In the genomic region with DNA sequence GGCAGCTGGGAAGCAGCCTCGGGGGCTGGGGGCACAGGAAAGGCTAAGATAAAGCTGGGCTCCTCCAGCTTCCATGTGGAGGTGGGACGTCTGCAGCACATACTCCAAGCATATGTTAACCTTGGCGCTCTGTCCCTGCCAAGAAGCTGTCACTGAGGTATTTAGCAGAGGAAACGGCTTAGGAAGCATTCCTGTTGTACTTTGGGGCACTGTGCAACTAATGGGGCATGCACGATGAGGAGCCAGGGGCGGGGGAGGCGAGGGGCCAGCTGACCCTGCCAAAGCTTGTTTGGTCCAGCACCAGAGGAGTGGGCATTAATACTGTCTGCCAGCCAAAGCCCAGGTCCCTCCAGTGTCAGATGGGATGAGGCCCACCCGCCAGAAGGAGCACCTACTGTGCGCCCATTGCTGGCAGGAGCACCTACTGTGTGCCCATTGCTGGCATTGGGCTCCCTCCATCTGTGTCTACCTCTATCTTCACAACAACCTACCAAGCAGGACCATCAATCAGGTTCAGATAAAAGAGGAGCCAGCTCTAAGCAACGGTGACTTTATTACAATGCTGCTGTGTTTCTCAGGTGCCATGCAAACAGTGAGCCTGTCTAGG, we compare ENCODE assay signal across 13 mouse cellular contexts.
DNase-seq lines count a peak whose midpoint lies in the region; ATAC-seq and TF ChIP-seq lines count a peak whose summit lies in the region.
"Had no signal": no experiment of that assay in that cellular context is flagged by ENCODE, and none has a peak within 500 bp of the region (broad histone marks: within the 10 kb centered on the region; RNA-seq: fewer than 3 reads in every experiment).

No protein-coding gene starts in this region.

- no peak overlapping the region for H3K4me3 ChIP-seq in gastrocnemius, adult 2 months
- no peak overlapping the region for H3K4me3 ChIP-seq in forebrain, embryonic 14.5 days (ENCODE audit: low read depth, low read length)
- H3K4me3 ChIP-seq in limb, embryonic 10.5 days: no peak overlapping the region

- no peak overlapping the region for H3K9ac ChIP-seq in forebrain, embryonic 14.5 days (ENCODE audit: low read length)

- DNase-seq in gastrocnemius, postnatal 10 days: peak; percentile 6
- no peak for DNase-seq in gastrocnemius, adult 2 months
- DNase-seq in left cerebral cortex, postnatal 4 days: peak; percentile 90
- DNase-seq in left cerebral cortex, adult 11 months (ENCODE audit: low spot score): no peak
- DNase-seq in forebrain, embryonic 14.5 days (ENCODE audit: low spot score): peak; percentile 75
- peak; percentile 28 for DNase-seq in limb, embryonic 10.5 days (ENCODE audit: low spot score)
- DNase-seq in ovary, postnatal 14 days (ENCODE audit: low spot score): no peak
- no peak for DNase-seq in layer of hippocampus, postnatal 25 days (ENCODE audit: extremely low spot score in 1 of 2, low spot score in 1 of 2)
- DNase-seq: lung, postnatal 4 days; right cerebral cortex, postnatal 4 days; thymus, postnatal 36 days had no signal

- H3K27me3 ChIP-seq in forebrain, embryonic 14.5 days (replicated peaks; ENCODE audit: control insufficient read depth, insufficient read depth, low read length): no peaks in the 10 kb centered on the region
- H3K27me3 ChIP-seq in limb, embryonic 10.5 days (ENCODE audit: low read depth, poor library complexity, severe bottlenecking): no peaks in the 10 kb centered on the region

- TF ChIP-seq CTCF in gastrocnemius, adult 2 months (IDR thresholded peaks at IDR 0.05): no peak

- no peaks in the 10 kb centered on the region for H3K9me3 ChIP-seq in forebrain, embryonic 14.5 days (replicated peaks; ENCODE audit: control insufficient read depth, low read length)
- H3K9me3 ChIP-seq in limb, embryonic 10.5 days (replicated peaks): no peaks in the 10 kb centered on the region

- intact Hi-C loops in gastrocnemius, adult 2 months (cut with DNase I): no loop called here
- intact Hi-C loops in left cerebral cortex, postnatal 4 days (cut with DNase I): loop anchor here (10.0 kb wide), 2 partner anchors 123 to 583 kb away; a partner anchor contains a TSS

- no peak overlapping the region for H3K4me2 ChIP-seq in forebrain, embryonic 14.5 days (ENCODE audit: low read length)

- peak; percentile 68 for ATAC-seq in forebrain, embryonic 14.5 days
- ATAC-seq: activated CD4-positive, CD25-positive, alpha-beta regulatory T cell, adult 4 months; intestine, postnatal 0 days had no signal

- H3K36me3 ChIP-seq in forebrain, embryonic 14.5 days (ENCODE audit: control insufficient read depth, insufficient read depth, low read length): no peaks in the 10 kb centered on the region
- no peaks in the 10 kb centered on the region for H3K36me3 ChIP-seq in limb, embryonic 10.5 days

- peaks cover 12% of the 10 kb centered on the region for H3K4me1 ChIP-seq in forebrain, embryonic 14.5 days (ENCODE audit: control insufficient read depth, insufficient read depth, low read length)
- H3K4me1 ChIP-seq in limb, embryonic 10.5 days: peaks cover 22% of the 10 kb centered on the region

- 51% methylated on average over 10 of the region's 10 CpGs for WGBS in forebrain, embryonic 14.5 days
- 82% methylated on average over 10 of the region's 10 CpGs for WGBS in limb, embryonic 10.5 days

- no peak overlapping the region for H3K27ac ChIP-seq in gastrocnemius, adult 2 months
- H3K27ac ChIP-seq in forebrain, embryonic 14.5 days (ENCODE audit: low read depth, low read length): no peak overlapping the region
- H3K27ac ChIP-seq in limb, embryonic 10.5 days: no peak overlapping the region

Comparison
In these comparisons a context has a peak if more than half of its experiments do, and no peak if none do; other contexts are left out.
1. DNase-seq: peak in gastrocnemius, postnatal 10 days (single experiment), left cerebral cortex, postnatal 4 days (single experiment), forebrain, embryonic 14.5 days (single experiment) and limb, embryonic 10.5 days (single experiment); none in gastrocnemius, adult 2 months (single experiment), left cerebral cortex, adult 11 months (single experiment), ovary, postnatal 14 days (single experiment) and layer of hippocampus, postnatal 25 days (0 of 2).